Mouse (Mus musculus) CD4-positive naive resting alpha-beta T cell, adult 76 days (primary cell): ENCODE results near the gene Wdfy3. TPM values are rescaled to one million over a fixed set of nuclear protein-coding genes. Genes with fewer than 3 reads are reported as not detected.

Experiments used
- total RNA-seq: library from RNA; stranded (reverse); gene quantifications from one replicate; pipeline ENCODE4 v1.2.4, GENCODE M21; 2023

The Wdfy3 gene
- total RNA-seq = 1.7 TPM

DNA sequence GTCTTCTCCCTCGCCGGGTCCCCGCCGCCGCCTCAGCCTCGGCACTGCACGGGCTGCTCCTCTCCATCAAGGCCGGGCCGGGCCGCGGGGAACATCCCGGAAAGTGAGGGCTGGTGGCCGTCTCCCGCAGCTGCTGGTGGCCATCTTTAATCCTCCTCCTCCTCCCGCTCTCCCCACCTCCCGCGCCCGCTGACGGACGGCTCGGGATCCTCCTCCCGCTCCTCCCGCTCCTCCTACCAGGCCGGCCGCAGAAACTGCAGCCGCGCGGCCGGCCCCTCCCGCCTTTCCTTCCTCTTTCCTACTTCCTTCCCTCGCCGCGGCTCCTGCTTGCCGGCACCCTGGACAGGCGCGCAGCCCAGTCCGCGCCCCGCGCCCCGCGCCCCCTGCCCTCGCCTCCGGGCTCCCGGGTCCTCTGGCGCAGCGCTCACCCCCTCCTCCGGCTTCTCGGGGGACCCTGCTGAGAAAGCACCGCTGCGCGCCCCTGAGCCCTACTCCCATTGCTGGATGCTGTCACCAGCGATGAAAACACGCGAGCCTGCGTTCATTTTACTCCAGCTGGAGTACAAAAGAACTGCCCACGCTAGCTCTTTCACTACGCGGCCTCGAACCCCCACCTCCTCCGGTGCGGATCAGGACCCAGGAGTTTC lies at the start of gene Wdfy3:
Gene Wdfy3, minus strand, starts transcription at position 155 of the 647 bp plus-strand sequence.

